Mouse (Mus musculus): Measurements from ENCODE around the gene Alg12. TPM values are rescaled to one million over a fixed set of nuclear protein-coding genes. Genes with fewer than 3 reads are reported as not detected.
A peak's percentile ranks its signal among the peaks of the same experiment; 100 is the strongest.

Alg12 gene
- polyA plus RNA-seq (2012; rRNA removed): 17.0 and 17.5 TPM in 2 replicates

GRCm38 (mm10) chr15:88819026-88819905, at the start of gene Alg12, which contains the start of gene Creld2:
Gene Alg12, minus strand, starts transcription at chr15:88819318.
Gene Creld2, plus strand, starts transcription at chr15:88819646.
- H3K4me3 ChIP-seq (ENCODE audit: insufficient read depth, low read length): peak within 1 kb of the TSS; percentile 81
- peaks cover 5% of the 10 kb centered on the region; the same call in 1 of the 2 replicates for H3K4me1 ChIP-seq (ENCODE audit: control insufficient read depth, insufficient read depth, low read length)
- H3K27ac ChIP-seq (ENCODE audit: insufficient read depth, low read length): peak within 1 kb of the TSS; percentile 49; the same call in 1 of the 2 replicates
- TF ChIP-seq POLR2A (IDR thresholded peaks at IDR 0.05; ENCODE audit: extremely low read depth, insufficient read depth, low read length): peak; percentile 58; the same call in 1 of the 2 replicates
- no peak for TF ChIP-seq CTCF (IDR thresholded peaks at IDR 0.05; ENCODE audit: extremely low read depth, insufficient read depth, low read length)

GRCm38 (mm10) chr15:88868024-88868742, 49.1 kb upstream of the Alg12 start:
- no peak overlapping the region for H3K27ac ChIP-seq (ENCODE audit: insufficient read depth, low read length)

GRCm38 (mm10) chr15:88867368-88868023, 48.4 kb upstream of the Alg12 start:
- Histone ChIP-seq H3K4me3 (ENCODE audit: insufficient read depth, low read length) (no peak overlapping the region), H3K27ac (ENCODE audit: insufficient read depth, low read length) (peak overlapping the region; percentile 13), H3K4me1 (ENCODE audit: control insufficient read depth, insufficient read depth, low read length) (no peaks in the 10 kb centered on the region)
- no peak for TF ChIP-seq CTCF (IDR thresholded peaks at IDR 0.05; ENCODE audit: extremely low read depth, insufficient read depth, low read length)
- TF ChIP-seq POLR2A (IDR thresholded peaks at IDR 0.05; ENCODE audit: extremely low read depth, insufficient read depth, low read length): no peak

More at GRCm38 (mm10) chr15:88868024-88868742, 49.1 kb upstream of the Alg12 start:
- Histone ChIP-seq H3K4me1 (ENCODE audit: control insufficient read depth, insufficient read depth, low read length) (no peaks in the 10 kb centered on the region), H3K4me3 (ENCODE audit: insufficient read depth, low read length) (no peak overlapping the region)
- TF ChIP-seq POLR2A (IDR thresholded peaks at IDR 0.05; ENCODE audit: extremely low read depth, insufficient read depth, low read length) (no peak), CTCF (IDR thresholded peaks at IDR 0.05; ENCODE audit: extremely low read depth, insufficient read depth, low read length) (no peak)

GRCm38 (mm10) chr15:88866934-88867356, 47.8 kb upstream of the Alg12 start:
- H3K27ac ChIP-seq (ENCODE audit: insufficient read depth, low read length): peak overlapping the region; percentile 13; the same call in 1 of the 2 replicates
- no peaks in the 10 kb centered on the region for H3K4me1 ChIP-seq (ENCODE audit: control insufficient read depth, insufficient read depth, low read length)
- no peak overlapping the region for H3K4me3 ChIP-seq (ENCODE audit: insufficient read depth, low read length)
- TF ChIP-seq POLR2A (IDR thresholded peaks at IDR 0.05; ENCODE audit: extremely low read depth, insufficient read depth, low read length) (peak; percentile 49; the same call in 1 of the 2 replicates), CTCF (IDR thresholded peaks at IDR 0.05; ENCODE audit: extremely low read depth, insufficient read depth, low read length) (no peak)

- Histone ChIP-seq H3K27ac (ENCODE audit: insufficient read depth, low read length) (no peak overlapping the region), H3K4me1 (ENCODE audit: control insufficient read depth, insufficient read depth, low read length) (peaks cover 2% of the 10 kb centered on the region; the same call in 1 of the 2 replicates), H3K4me3 (ENCODE audit: insufficient read depth, low read length) (no peak overlapping the region)
- TF ChIP-seq CTCF (IDR thresholded peaks at IDR 0.05; ENCODE audit: extremely low read depth, insufficient read depth, low read length) (no peak), POLR2A (IDR thresholded peaks at IDR 0.05; ENCODE audit: extremely low read depth, insufficient read depth, low read length) (peak; percentile 39; the same call in 1 of the 2 replicates)
These were observed 47.0 kb upstream of the Alg12 start for GRCm38 (mm10) chr15:88865888-88866695.

- peak overlapping the region; percentile 63; the same call in 1 of the 2 replicates for H3K4me3 ChIP-seq (ENCODE audit: insufficient read depth, low read length)
- H3K27ac ChIP-seq (ENCODE audit: insufficient read depth, low read length): no peak overlapping the region
- TF ChIP-seq POLR2A (IDR thresholded peaks at IDR 0.05; ENCODE audit: extremely low read depth, insufficient read depth, low read length) (no peak), CTCF (IDR thresholded peaks at IDR 0.05; ENCODE audit: extremely low read depth, insufficient read depth, low read length) (no peak)
- peaks cover 2% of the 10 kb centered on the region; the same call in 1 of the 2 replicates for H3K4me1 ChIP-seq (ENCODE audit: control insufficient read depth, insufficient read depth, low read length)
These were observed 45.9 kb upstream of the Alg12 start for GRCm38 (mm10) chr15:88865061-88865460.

GRCm38 (mm10) chr15:88864270-88865030, 45.3 kb upstream of the Alg12 start:
- Histone ChIP-seq H3K4me3 (ENCODE audit: insufficient read depth, low read length) (peak overlapping the region; percentile 63), H3K4me1 (ENCODE audit: control insufficient read depth, insufficient read depth, low read length) (peaks cover 2% of the 10 kb centered on the region; the same call in 1 of the 2 replicates), H3K27ac (ENCODE audit: insufficient read depth, low read length) (peak overlapping the region; percentile 11)
- 0 out of 2 replicates have a peak, but pooled peaks have one; percentile 10 for TF ChIP-seq CTCF (IDR thresholded peaks at IDR 0.05; ENCODE audit: extremely low read depth, insufficient read depth, low read length)
- no peak; the same call in 1 of the 2 replicates for TF ChIP-seq POLR2A (IDR thresholded peaks at IDR 0.05; ENCODE audit: extremely low read depth, insufficient read depth, low read length)
